Comparison of ENCODE assay signal across 18 mouse cellular contexts in genomic region chr1:165852131-165852530, GRCm38 (mm10).
A peak's percentile ranks its signal among the peaks of the same experiment; 100 is the strongest.
DNase-seq lines count a peak whose midpoint lies in the region; ATAC-seq and TF ChIP-seq lines count a peak whose summit lies in the region.
"Had no signal": no experiment of that assay in that cellular context is flagged by ENCODE, and none has a peak within 500 bp of the region (broad histone marks: within the 10 kb centered on the region; RNA-seq: fewer than 3 reads in every experiment).

No protein-coding gene starts in this region.

- peaks cover 10% of the 10 kb centered on the region; the same call in 1 of the 2 replicates for H3K4me1 ChIP-seq in hindbrain, embryonic 12.5 days
- peaks cover 7% of the 10 kb centered on the region for H3K4me1 ChIP-seq in hindbrain, embryonic 13.5 days (replicated peaks)
- peaks cover 14% of the 10 kb centered on the region for H3K4me1 ChIP-seq in neural tube, embryonic 12.5 days
- peaks cover 4% of the 10 kb centered on the region for H3K4me1 ChIP-seq in neural tube, embryonic 15.5 days
- H3K4me1 ChIP-seq in brown adipose tissue, adult 24 weeks (ENCODE audit: control insufficient read depth, insufficient read depth, insufficient read length, low read length), result peaks cover 33% of the 10 kb centered on the region

- peak; percentile 44 for ATAC-seq in hindbrain, embryonic 12.5 days (ENCODE audit: low FRiP score)
- ATAC-seq in hindbrain, embryonic 13.5 days (ENCODE audit: low FRiP score), result no peak
- ATAC-seq in neural tube, embryonic 12.5 days (ENCODE audit: low FRiP score, low read depth), result peak; percentile 52; the same call in 1 of the 2 replicates
- ATAC-seq in neural tube, embryonic 15.5 days (ENCODE audit: low FRiP score), result no peak; the same call in 1 of the 2 replicates
- ATAC-seq: lung, postnatal 0 days had no signal

- H3K27me3 ChIP-seq in hindbrain, embryonic 12.5 days, result peaks cover 37% of the 10 kb centered on the region
- peaks cover 81% of the 10 kb centered on the region for H3K27me3 ChIP-seq in hindbrain, embryonic 13.5 days
- peaks cover 38% of the 10 kb centered on the region for H3K27me3 ChIP-seq in neural tube, embryonic 12.5 days (replicated peaks)
- peaks cover 32% of the 10 kb centered on the region for H3K27me3 ChIP-seq in neural tube, embryonic 15.5 days (replicated peaks)

- no peak for TF ChIP-seq CTCF in brain, embryonic 14.5 days (IDR thresholded peaks at IDR 0.05; ENCODE audit: borderline replicate concordance, extremely low read depth, insufficient read depth, insufficient read length)

- H3K4me2 ChIP-seq in hindbrain, embryonic 12.5 days (replicated peaks), result no peak overlapping the region
- no peak overlapping the region for H3K4me2 ChIP-seq in hindbrain, embryonic 13.5 days
- no peak overlapping the region for H3K4me2 ChIP-seq in neural tube, embryonic 12.5 days (replicated peaks)
- no peak overlapping the region for H3K4me2 ChIP-seq in neural tube, embryonic 15.5 days
- H3K4me2 ChIP-seq: heart, embryonic 12.5 days; midbrain, embryonic 11.5 days had no signal

- 63% methylated on average over 5 of the region's 5 CpGs for WGBS in hindbrain, embryonic 12.5 days
- 58% methylated on average over 5 of the region's 5 CpGs for WGBS in hindbrain, embryonic 13.5 days
- WGBS in neural tube, embryonic 12.5 days, result 46% methylated on average over 5 of the region's 5 CpGs
- whole genome bisulfite sequencing in neural tube, embryonic 15.5 days, result 36% methylated on average over 5 of the region's 5 CpGs

- no peaks in the 10 kb centered on the region for H3K9me3 ChIP-seq in hindbrain, embryonic 12.5 days (replicated peaks)
- no peaks in the 10 kb centered on the region for H3K9me3 ChIP-seq in hindbrain, embryonic 13.5 days
- no peaks in the 10 kb centered on the region for H3K9me3 ChIP-seq in neural tube, embryonic 12.5 days
- H3K9me3 ChIP-seq in neural tube, embryonic 15.5 days (replicated peaks), result no peaks in the 10 kb centered on the region
- H3K9me3 ChIP-seq: embryonic facial prominence, embryonic 10.5 days; heart, embryonic 12.5 days had no signal

- DNase-seq in brain, embryonic 14.5 days (ENCODE audit: low read depth), result peak; percentile 56
- no peak for DNase-seq in urinary bladder, postnatal 14 days (ENCODE audit: low spot score)
- DNase-seq: adrenal gland, postnatal 10 days; cerebellum, adult 8-10 months; gastrocnemius, postnatal 14 days; heart, postnatal 10 days; kidney, adult 2 months; layer of hippocampus, adult 9-11 months had no signal

- TF ChIP-seq POLR2A in brain, embryonic 14.5 days (IDR thresholded peaks at IDR 0.05; ENCODE audit: borderline replicate concordance, extremely low read depth, insufficient read depth, insufficient read length, poor library complexity, severe bottlenecking), result no peak

- H3K27ac ChIP-seq in hindbrain, embryonic 12.5 days, result no peak overlapping the region
- H3K27ac ChIP-seq in hindbrain, embryonic 13.5 days, result no peak overlapping the region
- no peak overlapping the region for H3K27ac ChIP-seq in neural tube, embryonic 12.5 days
- no peak overlapping the region for H3K27ac ChIP-seq in neural tube, embryonic 15.5 days (replicated peaks)
- H3K27ac ChIP-seq in brown adipose tissue, adult 24 weeks (replicated peaks; ENCODE audit: low read depth, low read length), result peak overlapping the region; percentile 97
- H3K27ac ChIP-seq: embryonic facial prominence, embryonic 10.5 days; kidney, postnatal 0 days had no signal

- no peaks in the 10 kb centered on the region for H3K36me3 ChIP-seq in hindbrain, embryonic 12.5 days
- no peaks in the 10 kb centered on the region for H3K36me3 ChIP-seq in hindbrain, embryonic 13.5 days
- H3K36me3 ChIP-seq in neural tube, embryonic 12.5 days, result no peaks in the 10 kb centered on the region
- no peaks in the 10 kb centered on the region for H3K36me3 ChIP-seq in neural tube, embryonic 15.5 days
- H3K36me3 ChIP-seq: embryonic facial prominence, embryonic 10.5 days; heart, embryonic 12.5 days had no signal

- no peak overlapping the region for H3K4me3 ChIP-seq in hindbrain, embryonic 12.5 days
- H3K4me3 ChIP-seq in hindbrain, embryonic 13.5 days, result no peak overlapping the region
- no peak overlapping the region for H3K4me3 ChIP-seq in neural tube, embryonic 12.5 days
- H3K4me3 ChIP-seq in neural tube, embryonic 15.5 days (replicated peaks), result no peak overlapping the region
- no peak overlapping the region for H3K4me3 ChIP-seq in brown adipose tissue, adult 24 weeks (ENCODE audit: insufficient read depth, low read depth, low read length)
- H3K4me3 ChIP-seq: embryonic facial prominence, embryonic 10.5 days; heart, embryonic 12.5 days had no signal

- H3K9ac ChIP-seq in hindbrain, embryonic 12.5 days, result no peak overlapping the region
- H3K9ac ChIP-seq in hindbrain, embryonic 13.5 days, result no peak overlapping the region
- no peak overlapping the region for H3K9ac ChIP-seq in neural tube, embryonic 12.5 days
- H3K9ac ChIP-seq in neural tube, embryonic 15.5 days (replicated peaks), result no peak overlapping the region
- H3K9ac ChIP-seq: heart, embryonic 12.5 days had no signal

Comparison
In these comparisons a context has a peak if more than half of its experiments do, and no peak if none do; other contexts are left out.
1. ATAC-seq: peak in hindbrain, embryonic 12.5 days (single experiment) and neural tube, embryonic 12.5 days (single experiment); none in hindbrain, embryonic 13.5 days (single experiment) and neural tube, embryonic 15.5 days (single experiment).